Mouse (Mus musculus): ENCODE results near the gene Jdp2.
"Not testable (repeated sequence)": the region's sequence is repeated elsewhere in the genome, so short reads cannot be mapped to it uniquely, and the experiment has no call there.

Gene Jdp2

DNA sequence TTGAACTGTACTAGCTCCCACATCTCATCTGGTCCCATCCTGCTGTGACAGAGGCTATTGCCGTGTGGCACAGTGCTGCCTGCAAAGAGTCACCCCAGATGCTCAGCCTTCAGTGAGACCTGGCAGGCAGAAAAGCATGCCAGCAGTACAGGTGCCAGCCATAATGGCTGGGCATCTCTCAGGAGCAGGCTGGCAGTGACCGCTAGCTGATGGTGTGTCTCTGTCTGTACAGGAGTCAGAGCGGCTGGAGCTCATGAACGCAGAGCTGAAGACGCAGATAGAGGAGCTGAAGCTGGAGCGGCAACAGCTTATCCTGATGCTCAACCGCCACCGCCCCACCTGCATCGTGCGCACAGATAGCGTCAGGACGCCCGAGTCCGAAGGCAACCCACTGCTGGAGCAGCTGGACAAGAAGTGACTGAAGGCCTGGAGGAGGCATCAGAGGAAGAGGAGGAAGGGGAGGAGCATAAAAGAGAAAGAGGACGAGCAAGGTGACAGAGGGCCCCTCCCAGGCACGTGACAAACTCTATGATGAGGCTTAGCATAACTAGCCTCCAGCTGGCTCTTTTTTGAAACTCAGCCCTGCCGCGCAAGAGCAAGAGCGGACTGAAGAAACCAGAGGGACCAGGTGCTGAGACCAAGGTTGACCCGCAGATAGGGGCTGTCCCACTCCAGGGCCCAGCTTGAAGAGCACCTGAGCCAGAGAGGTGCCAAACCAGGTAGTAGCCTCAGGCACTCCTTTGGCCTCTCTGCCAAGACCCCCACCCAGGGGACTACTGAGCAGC, 39.9 kb downstream of the Jdp2 start:
- no peak for DNase-seq (ENCODE audit: low spot score)

DNA sequence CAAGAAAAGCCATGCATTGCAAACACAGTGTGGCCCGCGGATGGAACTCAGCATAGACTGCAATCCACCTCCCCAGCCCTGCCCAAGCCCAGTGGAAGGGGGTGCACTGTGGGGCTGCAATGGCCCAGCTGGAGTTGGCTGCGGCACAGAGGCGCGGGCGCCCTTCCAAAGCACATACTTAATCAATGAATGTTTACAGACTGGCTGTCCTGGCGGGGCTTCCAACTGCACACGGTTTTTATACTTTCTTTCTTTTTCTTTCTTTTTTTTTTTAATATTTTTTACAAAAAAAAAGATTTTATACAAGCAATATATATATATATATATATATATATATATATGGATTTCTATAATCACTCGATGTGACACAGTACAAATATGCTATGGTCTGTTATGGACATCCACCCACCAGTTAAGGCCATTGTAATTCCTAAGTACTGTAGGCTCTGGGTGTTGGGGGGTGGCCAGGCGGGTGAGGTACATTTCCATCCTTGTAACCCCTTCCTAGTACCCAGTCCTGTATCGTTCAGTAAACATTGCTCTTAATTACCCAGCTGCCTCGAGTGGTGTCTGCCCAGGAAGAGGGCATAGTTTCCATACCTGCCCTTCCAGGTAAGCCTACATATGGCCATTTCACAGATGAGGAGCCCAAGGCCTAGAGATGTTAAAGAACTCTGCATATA, 40.6 kb downstream of the Jdp2 start:
- DNase-seq (ENCODE audit: low spot score), result peak; percentile 67

DNA sequence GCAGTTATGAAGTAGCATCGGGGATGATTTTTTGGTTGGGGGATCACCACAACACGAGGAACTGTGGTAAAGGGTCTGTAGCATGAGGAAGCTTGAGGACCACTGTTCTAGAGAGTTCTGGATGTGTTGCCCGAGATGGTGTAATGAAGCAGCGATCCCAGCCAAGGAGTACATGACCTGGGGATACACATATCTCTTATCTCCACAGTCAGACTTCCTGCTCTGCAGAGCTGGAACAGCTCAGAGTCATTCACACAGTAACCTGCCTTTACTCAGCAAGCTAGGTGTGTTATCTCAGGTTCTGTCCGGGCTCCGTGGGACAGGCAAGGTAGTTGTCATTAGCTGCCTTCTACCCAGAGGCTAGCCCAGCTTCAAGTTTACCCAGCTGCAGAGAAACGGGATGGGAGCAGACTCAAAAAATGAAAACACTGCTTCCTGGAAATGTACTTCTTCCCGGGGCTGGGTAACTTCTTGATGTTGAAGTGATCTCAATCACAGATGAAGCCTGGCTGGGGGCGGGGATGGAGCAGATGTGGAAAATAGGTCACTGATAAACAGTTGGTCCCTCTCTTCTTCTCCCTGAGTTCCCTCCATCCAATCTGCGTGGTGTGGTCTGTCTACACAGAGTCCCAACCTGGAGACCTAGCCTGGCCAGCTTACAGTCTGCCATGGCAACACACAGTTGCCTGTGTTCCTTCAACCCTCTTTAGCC, 42.2 kb downstream of the Jdp2 start:
- no peak for DNase-seq (ENCODE audit: low spot score)

DNA sequence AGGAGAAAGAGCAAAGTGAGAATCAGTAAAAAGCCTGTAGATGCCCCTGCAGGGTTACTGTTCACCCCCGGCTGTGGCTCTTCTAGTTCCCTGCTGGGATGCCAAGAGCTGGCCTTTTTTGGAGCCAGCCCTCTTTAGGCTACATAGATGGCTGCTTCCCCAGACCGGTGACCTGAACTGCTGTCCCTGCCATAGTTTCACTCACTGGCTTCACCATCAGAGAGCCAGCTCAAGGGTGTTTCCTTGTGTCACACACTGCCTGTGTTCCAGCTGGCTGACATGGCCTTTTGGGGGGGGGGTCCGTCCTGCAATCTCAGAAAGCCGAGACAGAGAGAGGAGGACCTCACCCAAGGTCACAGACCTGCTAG, 42.7 kb downstream of the Jdp2 start:
- DNase-seq (ENCODE audit: low spot score), result no peak

DNA sequence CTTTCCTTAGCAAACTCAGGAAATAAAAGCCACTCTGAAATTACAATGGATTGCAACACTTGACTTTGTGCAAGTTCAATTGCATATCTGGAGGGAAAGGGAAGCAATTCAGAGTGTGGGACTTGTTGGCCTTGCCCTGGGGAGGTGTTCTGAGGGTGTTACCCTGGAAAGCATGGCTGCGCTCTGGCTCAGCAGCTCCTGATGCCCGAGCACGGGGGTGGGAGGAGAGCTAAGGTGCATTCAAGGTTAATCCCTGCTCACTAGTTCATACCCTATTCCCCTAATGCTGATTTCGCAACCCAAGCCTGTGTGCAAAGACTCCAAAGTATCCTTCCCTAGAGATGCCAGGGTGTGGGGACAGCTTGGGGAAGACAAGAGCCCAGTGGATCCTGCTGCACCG, 44.9 kb downstream of the Jdp2 start:
- DNase-seq (ENCODE audit: low spot score), result no peak

DNA sequence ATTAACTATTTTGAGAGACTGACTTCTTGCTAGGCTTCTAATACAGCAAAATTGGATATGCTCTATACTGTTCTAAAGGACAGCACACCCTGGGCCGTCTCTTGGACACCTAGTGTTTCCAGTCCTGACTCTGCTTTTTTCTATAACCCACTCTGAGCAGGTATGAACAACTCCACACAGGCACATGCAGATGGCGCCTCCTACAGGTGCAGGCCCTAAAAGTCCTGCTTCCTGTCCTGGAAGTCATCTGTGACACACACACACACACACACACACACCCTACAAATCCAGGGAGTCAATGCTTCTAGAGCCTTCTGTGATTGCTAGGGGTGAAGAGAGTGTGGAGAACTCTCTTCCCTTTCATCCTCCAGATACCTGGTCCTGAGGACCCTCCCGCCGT, 46.8 kb downstream of the Jdp2 start:
- no peak for DNase-seq (ENCODE audit: low spot score)

DNA sequence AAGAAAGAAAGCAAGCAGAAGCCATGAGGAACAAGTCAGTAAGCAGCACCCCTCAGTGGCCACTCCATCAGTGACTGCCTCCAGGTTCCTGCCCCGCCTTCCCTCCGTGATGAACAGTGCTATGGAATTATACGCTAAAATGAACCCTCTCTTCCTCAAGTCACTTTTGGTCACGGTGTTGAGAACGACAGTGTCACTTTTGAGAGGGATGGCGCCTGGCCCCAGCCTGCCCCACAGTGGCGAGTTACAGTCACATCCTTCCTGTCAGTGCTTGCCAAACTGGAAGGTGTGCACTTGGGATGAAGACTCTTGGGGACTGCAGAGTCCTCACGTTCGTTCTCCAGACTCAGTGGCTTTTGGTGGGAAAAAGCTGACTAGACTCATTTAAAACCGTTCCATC, 48.5 kb downstream of the Jdp2 start:
- DNase-seq (ENCODE audit: low spot score), result no peak

DNA sequence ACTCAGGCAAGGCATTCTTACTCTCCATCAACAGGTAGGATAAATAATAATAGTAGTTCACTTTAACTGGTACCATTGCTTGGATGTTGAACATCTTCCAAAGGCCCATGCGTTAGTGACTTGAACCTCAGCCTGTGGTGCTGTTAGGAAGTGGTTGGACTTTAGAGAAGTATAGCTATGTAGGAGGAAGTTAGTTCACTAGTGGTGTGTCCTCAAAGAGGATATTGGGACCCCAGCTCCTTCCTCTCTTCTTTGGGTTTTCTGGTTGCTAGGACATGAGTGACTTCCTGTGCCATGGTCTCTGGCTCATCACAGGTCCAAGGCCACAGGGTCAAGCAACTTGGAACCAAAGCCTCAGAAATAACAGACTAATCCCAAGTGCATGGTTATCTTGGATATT, 49.1 kb downstream of the Jdp2 start:
- no peak for DNase-seq (ENCODE audit: low spot score)

DNA sequence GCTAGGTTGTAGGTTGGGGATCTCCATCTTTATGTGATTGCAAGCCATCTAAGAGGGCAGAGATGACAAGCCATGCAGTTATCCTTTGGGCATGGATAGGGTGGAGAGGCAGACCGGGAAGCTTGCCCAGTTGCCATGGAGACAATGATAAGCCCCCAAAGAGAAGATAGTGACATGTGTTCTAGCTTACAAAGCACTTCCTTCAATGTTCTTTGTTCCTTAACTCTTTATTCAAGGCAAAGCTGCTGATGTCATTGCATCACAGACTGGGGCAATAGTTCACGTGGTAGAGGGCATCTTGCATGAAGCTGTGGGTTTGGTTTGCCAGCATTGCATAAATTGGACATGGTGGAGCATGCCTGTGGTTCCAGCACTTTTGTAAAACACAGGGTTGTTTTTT, 60.5 kb downstream of the Jdp2 start:
- no peak for DNase-seq (ENCODE audit: low spot score)

DNA sequence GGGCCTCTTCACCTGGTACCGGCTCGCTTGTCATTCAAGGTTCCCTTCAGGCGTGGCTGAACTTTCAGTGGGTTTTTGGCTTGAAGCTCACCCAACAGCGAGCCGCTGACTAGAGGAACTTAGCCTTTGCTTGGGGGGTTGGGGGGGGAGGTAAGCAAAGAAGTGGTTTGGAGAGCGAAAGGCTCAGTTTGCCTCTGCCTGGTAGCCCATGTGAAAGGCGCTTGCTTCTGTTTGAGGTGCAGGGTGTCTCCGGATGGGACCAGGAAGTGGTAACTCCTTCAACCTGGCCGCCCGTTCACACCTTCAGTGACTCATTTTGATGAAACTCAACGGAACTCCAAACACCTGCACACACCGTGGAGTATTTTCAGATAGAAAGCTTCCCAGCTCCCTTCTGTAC, 62.0 kb downstream of the Jdp2 start:
- no peak for DNase-seq (ENCODE audit: low spot score)

DNA sequence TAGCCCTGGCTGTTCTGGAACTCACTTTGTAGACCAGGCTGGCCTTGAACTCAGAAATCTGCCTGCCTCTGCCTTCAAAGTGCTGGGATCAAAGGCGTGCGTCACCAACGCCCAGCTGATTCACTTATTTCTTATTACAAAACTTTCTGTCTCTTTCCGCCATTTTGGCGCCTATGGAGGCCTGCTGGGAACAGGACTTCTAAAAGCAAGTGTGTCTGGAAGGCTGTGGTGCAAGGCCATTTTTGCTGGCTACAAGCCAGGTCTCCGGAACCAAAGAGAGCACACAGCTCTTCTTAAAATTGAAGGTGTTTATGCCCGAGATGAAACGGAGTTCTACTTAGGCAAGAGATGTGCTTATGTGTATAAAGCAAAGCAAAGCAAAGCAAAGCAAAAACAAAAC, 63.4 kb downstream of the Jdp2 start:
- DNase-seq (ENCODE audit: low spot score), result not testable (repeated sequence)

DNA sequence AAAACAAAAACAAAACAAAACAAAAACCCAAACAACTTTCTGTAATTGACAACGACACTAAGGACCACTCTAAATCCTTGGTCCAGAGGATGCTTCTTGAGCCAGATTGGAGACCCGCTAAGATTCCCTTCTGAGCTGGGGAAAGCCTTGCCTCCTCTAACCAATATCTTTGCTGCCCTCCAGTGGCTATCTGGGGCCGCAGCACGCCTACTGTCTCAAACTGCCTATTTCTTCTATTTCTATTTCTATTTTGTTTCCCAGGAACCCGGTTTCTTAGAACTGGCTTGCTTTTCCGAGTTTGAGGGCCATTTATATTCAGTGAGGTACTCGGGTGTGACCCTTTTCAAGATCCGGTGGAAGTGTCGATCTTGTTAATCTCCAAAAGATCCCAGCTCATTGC, 64.1 kb downstream of the Jdp2 start:
- peak; percentile 66 for DNase-seq (ENCODE audit: low spot score)

DNA sequence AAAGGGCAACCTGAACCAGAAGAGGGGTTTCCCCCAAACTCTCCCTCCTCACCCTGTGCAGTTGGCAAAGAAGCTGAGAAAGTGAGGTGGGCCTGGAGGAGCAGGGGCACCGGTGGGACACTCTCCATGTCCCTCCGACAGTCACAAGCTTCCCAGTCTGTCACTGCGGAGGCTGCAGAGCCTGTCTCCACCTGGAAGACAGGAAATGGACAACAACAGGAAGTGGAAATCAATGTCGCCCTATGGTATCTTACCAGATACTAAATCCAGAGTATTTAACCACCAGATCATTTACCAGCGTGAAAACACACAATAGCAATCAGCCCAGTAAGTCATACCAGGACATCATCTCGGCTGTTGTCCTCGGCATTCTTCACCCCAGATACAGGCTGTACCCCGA, 67.3 kb downstream of the Jdp2 start:
- no peak for DNase-seq (ENCODE audit: low spot score)

DNA sequence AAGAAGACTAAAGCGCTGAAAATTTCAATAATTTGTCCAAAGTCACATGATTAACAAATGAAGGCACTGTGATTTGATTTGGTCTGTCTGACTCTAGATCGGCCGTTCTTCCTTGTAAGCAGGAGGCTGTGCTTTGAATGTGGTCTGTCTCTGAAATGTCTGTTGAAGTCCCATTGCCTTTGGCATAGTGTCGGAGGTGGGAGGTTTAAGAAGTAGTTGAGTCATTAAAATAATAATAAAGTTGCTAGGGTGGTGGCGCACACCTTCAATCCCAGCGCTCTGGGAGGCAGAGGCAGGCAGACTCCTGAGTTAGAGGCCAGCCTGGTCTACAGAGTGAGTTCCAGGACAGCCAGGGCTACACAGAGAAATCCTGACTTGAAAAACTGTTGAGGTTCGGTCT, 68.2 kb downstream of the Jdp2 start:
- DNase-seq (ENCODE audit: low spot score), result no peak

DNA sequence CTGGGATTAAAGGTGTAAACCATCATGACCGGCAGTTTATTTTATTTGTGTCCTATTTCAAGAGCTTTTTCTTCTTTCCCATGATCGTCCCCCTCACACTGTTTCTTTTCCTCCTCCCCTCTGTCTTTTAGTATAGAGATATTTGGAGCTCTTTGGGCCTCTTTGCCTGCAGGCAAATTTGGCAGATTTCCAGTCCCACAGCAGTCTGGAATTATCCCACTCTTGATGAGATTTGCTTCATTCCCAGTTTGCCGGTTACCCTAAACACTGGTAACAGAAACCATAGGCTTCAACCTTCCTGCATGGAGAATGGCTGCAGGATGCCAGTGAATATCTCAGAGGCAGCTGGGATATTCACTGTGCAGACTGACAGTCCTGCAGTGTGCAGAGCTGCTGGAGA, 69.9 kb downstream of the Jdp2 start:
- DNase-seq (ENCODE audit: low spot score), result no peak

DNA sequence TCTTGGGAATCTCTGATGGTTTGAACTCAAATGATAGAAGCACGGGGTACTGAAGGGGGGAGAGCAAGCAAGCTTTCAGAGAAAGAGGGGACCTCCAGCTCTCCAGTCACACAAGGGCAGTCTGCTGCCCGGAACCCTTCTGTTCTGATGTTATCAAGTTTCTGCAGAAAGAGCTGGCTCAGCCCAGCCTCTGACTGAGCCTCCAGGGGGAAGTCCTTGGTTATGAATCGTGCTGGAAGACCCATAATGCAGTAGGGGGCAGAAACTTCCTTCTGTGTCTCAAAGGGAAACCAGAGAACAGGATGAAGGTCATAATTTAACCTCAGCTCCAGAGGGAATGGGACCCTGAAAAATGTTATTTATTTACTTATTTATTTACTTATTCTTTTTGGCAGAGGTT, 71.3 kb downstream of the Jdp2 start:
- no peak for DNase-seq (ENCODE audit: low spot score)

DNA sequence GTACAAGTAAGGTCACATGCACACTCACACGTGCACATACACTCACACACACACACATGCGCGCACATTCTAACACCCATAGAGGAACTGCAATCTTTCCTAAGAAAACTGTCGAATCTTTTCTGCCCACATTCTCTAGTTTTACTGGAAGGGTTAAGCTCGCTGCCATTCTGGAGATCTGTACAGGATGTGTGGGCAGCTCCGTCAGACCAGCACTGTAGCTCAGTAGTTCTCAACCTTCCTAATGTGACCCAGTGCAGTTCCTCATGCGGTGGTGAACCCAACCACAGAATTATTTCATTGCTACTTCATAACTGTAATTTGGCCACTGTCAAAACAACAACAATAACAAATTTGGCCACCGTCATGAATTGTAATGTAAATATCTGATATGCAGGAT, 75.1 kb downstream of the Jdp2 start:
- no peak for DNase-seq (ENCODE audit: low spot score)

DNA sequence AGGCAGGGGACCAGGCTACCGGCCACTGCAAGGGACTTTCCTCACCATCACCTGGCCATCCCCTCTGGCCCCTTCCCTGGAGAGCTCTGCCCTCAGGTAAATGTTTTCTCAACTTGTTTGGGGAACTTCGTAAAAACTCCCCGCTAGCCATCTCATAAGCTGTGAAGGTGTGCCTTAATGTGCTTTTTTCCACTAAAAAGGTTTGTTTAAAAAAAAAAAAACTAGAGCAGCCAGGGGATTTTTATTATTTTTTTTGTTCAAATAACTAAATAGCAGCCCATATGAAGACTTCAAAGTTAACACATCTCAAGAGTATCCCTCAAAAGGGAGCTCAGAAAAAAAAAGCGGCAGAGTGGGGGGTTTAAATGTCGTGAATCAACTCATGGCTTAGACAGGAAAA, 80.3 kb downstream of the Jdp2 start:
- no peak for DNase-seq (ENCODE audit: low spot score)

DNA sequence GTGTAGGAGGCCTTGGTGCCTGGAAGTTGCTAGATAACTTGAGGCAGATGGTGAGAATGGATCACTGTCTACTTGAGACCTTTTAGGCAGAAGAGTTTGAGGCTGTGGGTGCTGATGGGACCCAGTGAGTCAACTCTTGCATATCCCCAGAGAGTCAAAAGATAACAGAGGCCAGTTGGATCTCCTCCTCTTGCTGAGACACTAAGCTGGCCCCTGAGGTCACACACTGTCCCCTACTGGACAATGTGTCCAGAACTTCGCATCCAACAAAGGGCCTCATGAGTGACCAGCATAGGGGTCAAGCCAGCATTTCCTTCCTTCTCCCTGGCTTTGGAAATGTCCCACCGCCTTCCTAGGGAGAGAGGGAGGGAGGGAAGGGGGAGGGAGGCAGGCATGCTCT, 81.0 kb downstream of the Jdp2 start:
- DNase-seq (ENCODE audit: low spot score), result no peak

DNA sequence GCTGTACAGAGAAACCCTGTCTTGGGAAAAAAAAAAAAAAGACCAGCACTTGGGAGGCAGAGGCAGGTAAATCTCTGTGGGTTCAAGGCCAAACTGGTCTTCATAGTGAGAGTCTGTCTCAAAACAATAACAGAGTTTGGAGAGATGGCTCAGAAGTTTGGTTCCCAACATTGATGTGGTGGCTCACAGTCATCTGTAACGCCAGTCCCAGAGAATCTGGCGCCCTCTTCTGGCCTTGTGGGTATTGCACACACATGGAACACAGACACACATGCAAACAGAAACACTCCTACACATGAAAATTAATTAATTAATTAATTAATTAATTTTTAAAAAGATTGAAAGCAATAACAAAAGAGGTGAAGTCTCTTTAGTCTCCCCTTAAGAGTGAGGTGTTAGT, 83.5 kb downstream of the Jdp2 start:
- DNase-seq (ENCODE audit: low spot score), result no peak

DNA sequence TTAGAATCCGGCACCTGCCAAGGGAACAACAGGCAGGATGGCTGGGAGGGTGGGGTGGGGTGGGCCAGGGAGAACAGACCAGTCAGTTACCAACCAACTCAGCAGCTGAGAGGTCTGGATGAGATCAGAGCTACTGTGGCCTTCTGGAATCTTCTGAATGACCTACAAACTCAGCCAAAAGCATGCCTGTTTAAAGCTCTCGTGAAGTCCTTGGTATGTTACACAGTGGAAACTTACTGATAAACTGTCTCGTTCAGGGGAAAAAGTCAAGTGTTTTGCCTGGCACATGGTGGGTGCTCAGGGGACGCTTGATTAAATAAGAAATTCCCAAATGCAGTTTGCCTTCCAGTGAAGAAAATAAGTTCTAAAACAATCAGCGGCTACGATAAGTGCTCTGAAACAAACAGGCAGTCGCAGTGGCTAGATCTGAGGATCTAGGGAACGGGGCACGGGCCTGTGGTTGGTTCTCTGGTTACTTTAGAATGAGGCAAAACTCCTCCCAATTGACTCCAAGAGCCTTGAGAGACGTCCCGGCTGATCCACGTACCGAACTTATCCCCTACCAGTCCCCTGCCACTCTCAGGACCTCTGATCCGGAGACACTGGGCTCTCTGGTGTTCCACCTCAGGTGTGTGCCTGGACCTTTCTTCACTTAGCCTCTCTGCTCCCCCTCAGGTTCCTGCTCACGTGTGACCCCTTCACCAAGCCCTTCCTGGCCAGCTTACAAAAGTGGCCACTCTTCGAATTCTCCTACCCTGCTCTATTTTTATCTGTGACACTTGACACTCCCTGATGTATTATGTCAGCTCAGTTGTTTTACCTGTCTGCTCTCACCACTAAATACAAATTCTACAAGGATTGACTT, 85.8 kb downstream of the Jdp2 start:
- DNase-seq (ENCODE audit: low spot score), result no peak

DNA sequence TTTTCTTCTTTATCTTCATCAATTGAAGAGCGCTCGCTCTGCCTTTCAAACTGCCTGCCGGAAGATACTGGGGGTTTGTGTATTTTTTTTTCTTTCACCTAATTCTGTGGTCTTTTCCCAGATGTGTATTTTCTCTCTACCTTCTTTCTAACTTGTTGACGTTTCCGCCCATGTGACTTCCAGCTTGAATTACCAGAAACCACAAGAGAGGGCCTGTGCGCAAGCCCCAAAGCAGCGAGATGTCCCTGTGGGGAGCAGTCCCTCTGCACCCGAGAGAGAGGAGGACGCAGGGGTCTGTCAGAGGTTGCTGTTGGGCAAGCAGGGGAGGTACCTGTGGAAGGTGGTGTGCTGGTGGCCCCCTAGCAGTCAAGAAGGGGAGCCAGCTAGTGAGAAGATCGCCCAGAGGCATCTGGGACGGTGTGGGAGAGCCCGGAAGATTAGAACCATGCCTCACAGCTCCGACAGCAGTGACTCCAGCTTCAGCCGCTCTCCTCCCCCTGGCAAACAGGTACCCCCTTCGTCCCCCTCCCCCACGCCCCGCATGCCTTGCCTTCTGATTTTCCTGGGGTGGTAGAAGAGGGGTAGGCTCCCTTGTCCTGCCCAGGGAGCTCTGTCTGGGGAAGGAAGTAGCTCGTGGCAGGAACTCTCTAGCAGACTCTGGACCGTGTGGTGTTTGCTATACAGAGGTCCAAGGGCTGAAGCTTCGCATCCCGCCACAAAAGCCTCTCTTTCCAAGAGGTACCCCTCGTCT, 87.8 kb downstream of the Jdp2 start, which contains the start of gene Batf:
Batf (plus strand) TSS at position 204 of the 751 bp plus-strand sequence.
- DNase-seq (ENCODE audit: low spot score), result no peak

All from urinary bladder, postnatal 25 days (tissue).